Mouse (Mus musculus) midbrain, embryonic 15.5 days (tissue): ENCODE measurements around the gene Taar2. TPM values are rescaled to one million over a fixed set of nuclear protein-coding genes. Genes with fewer than 3 reads are reported as not detected.

Experiments
- ATAC-seq: fragments of 200-750 bp; cut with Nextera tagmentation; replicated peaks from 2 replicates; pipeline ENCODE4 v1.8.0; 2017; ENCODE audit warnings: moderate TSS enrichment
- H3K27ac ChIP-seq: fragments of 300-500 bp; sonication (generic); 2 replicates; pipeline ENCODE4 v1.5.1; 2015; ENCODE audit warnings: mild to moderate bottlenecking, inconsistent platforms
- H3K27me3 ChIP-seq: fragments of 300-500 bp; sonication (generic); replicated peaks from 2 replicates; pipeline ENCODE4 v1.6.1; 2015; ENCODE audit warnings: inconsistent platforms
- H3K36me3 ChIP-seq: fragments of 300-500 bp; sonication (generic); replicated peaks from 2 replicates; pipeline ENCODE4 v1.6.1; 2015; ENCODE audit warnings: inconsistent platforms
- H3K4me1 ChIP-seq: fragments of 300-500 bp; sonication (generic); 2 replicates; pipeline ENCODE4 v1.6.1; 2015; ENCODE audit warnings: inconsistent platforms
- H3K4me2 ChIP-seq: fragments of 300-500 bp; sonication (generic); 2 replicates; pipeline ENCODE4 v1.6.1; 2015; ENCODE audit warnings: inconsistent platforms, mild to moderate bottlenecking, moderate library complexity
- H3K4me3 ChIP-seq: fragments of 300-500 bp; sonication (generic); 2 replicates; pipeline ENCODE4 v1.5.1; 2015; ENCODE audit warnings: mild to moderate bottlenecking, inconsistent platforms
- H3K9ac ChIP-seq: fragments of 300-500 bp; sonication (generic); 2 replicates; pipeline ENCODE4 v1.6.1; 2015; ENCODE audit warnings: mild to moderate bottlenecking, inconsistent platforms
- H3K9me3 ChIP-seq: fragments of 300-500 bp; sonication (generic); 2 replicates; pipeline ENCODE4 v1.6.1; 2016; ENCODE audit warnings: inconsistent platforms
- WGBS: fragments of 180-500 bp; shearing (Covaris S2); methylation state at CpG from one replicate; pipeline ENCODE4 v1.1.7; 2015; ENCODE audit warnings: mixed read lengths; 5-methylcytosine and 5-hydroxymethylcytosine counted together
- polyA plus RNA-seq: library from polyadenylated mRNA; unstranded; fragments of >200 nt; fragmentation: Nextera tagmentation; extraction: Ambion mirVana; gene quantifications from 2 replicates; pipeline ENCODE4 v1.2.1, GENCODE M21; 2015

Gene Taar2
- polyA plus RNA-seq, 1 experiment from 2014 or later = 0.17 TPM

- no peak for ATAC-seq
- Histone ChIP-seq H3K4me1 (no peaks in the 10 kb centered on the region), H3K27ac (no peak overlapping the region), H3K9me3 (no peaks in the 10 kb centered on the region), H3K4me2 (no peak overlapping the region), H3K27me3 (no peaks in the 10 kb centered on the region), H3K9ac (no peak overlapping the region), H3K4me3 (no peak overlapping the region), H3K36me3 (no peaks in the 10 kb centered on the region)
- 89% methylated on average over 6 of the region's 6 CpGs for WGBS
Measured at GRCm38 (mm10) chr10:23951714-23952113, 13.3 kb downstream of the Taar2 start.

- no peaks in the 10 kb centered on the region for H3K9me3 ChIP-seq
- no peak overlapping the region for H3K4me3 ChIP-seq
- H3K9ac ChIP-seq = no peak overlapping the region
- H3K36me3 ChIP-seq = no peaks in the 10 kb centered on the region
- H3K27ac ChIP-seq = no peak overlapping the region
- H3K27me3 ChIP-seq = no peaks in the 10 kb centered on the region
- H3K4me2 ChIP-seq = no peak overlapping the region
- ATAC-seq = no peak
- WGBS = 71% methylated on average over 3 of the region's 3 CpGs
- no peaks in the 10 kb centered on the region for H3K4me1 ChIP-seq
Measured at GRCm38 (mm10) chr10:23959071-23959470, 20.7 kb downstream of the Taar2 start.

GRCm38 (mm10) chr10:23960444-23960915 is 22.1 kb downstream of the Taar2 start, which contains the start of gene Taar4:
Taar4 (plus strand) TSS chr10:23960494.
- H3K4me2 ChIP-seq = no peak within 1 kb of the TSS
- H3K36me3 ChIP-seq = no peaks in the 10 kb centered on the region
- no peak within 1 kb of the TSS for H3K4me3 ChIP-seq
- no peak within 1 kb of the TSS for H3K27ac ChIP-seq
- H3K9me3 ChIP-seq = no peaks in the 10 kb centered on the region
- ATAC-seq = no peak
- 96% methylated on average over 13 of the region's 13 CpGs for WGBS
- H3K27me3 ChIP-seq = no peaks in the 10 kb centered on the region
- no peak within 1 kb of the TSS for H3K9ac ChIP-seq
- no peaks in the 10 kb centered on the region for H3K4me1 ChIP-seq

GRCm38 (mm10) chr10:23963444-23963843 is 25.1 kb downstream of the Taar2 start:
- H3K27ac ChIP-seq = no peak overlapping the region
- 59% methylated on average over 3 of the region's 3 CpGs for WGBS
- H3K9me3 ChIP-seq = no peaks in the 10 kb centered on the region
- no peak overlapping the region for H3K9ac ChIP-seq
- no peaks in the 10 kb centered on the region for H3K4me1 ChIP-seq
- ATAC-seq = no peak
- no peak overlapping the region for H3K4me3 ChIP-seq
- H3K36me3 ChIP-seq = no peaks in the 10 kb centered on the region
- no peaks in the 10 kb centered on the region for H3K27me3 ChIP-seq
- H3K4me2 ChIP-seq = no peak overlapping the region

- Histone ChIP-seq H3K9me3 (no peaks in the 10 kb centered on the region), H3K27ac (no peak overlapping the region), H3K4me2 (no peak overlapping the region), H3K9ac (no peak overlapping the region), H3K36me3 (no peaks in the 10 kb centered on the region), H3K4me3 (no peak overlapping the region), H3K27me3 (no peaks in the 10 kb centered on the region), H3K4me1 (no peaks in the 10 kb centered on the region)
- 93% methylated on average over 6 of the region's 6 CpGs for WGBS
- ATAC-seq = no peak
Measured at GRCm38 (mm10) chr10:23964921-23965610, 26.7 kb downstream of the Taar2 start.

- Histone ChIP-seq H3K4me3 (no peak within 1 kb of the TSS), H3K4me1 (no peaks in the 10 kb centered on the region), H3K9ac (no peak within 1 kb of the TSS), H3K27ac (no peak within 1 kb of the TSS), H3K9me3 (no peaks in the 10 kb centered on the region), H3K4me2 (no peak within 1 kb of the TSS), H3K36me3 (no peaks in the 10 kb centered on the region), H3K27me3 (no peaks in the 10 kb centered on the region)
- WGBS = 92% methylated on average over 11 of the region's 11 CpGs
- no peak for ATAC-seq
Measured at GRCm38 (mm10) chr10:23970656-23971165, 32.3 kb downstream of the Taar2 start, which contains the start of gene Taar5. Taar5 (plus strand) TSS chr10:23970706.

GRCm38 (mm10) chr10:23971256-23971655 is 32.9 kb downstream of the Taar2 start:
- WGBS = 70% methylated on average over 5 of the region's 5 CpGs
- no peak overlapping the region for H3K27ac ChIP-seq
- no peak overlapping the region for H3K4me2 ChIP-seq
- no peak for ATAC-seq
- H3K4me1 ChIP-seq = no peaks in the 10 kb centered on the region
- no peak overlapping the region for H3K9ac ChIP-seq
- H3K27me3 ChIP-seq = no peaks in the 10 kb centered on the region
- H3K9me3 ChIP-seq = no peaks in the 10 kb centered on the region
- no peaks in the 10 kb centered on the region for H3K36me3 ChIP-seq
- H3K4me3 ChIP-seq = no peak overlapping the region

GRCm38 (mm10) chr10:23977958-23978357 is 39.6 kb downstream of the Taar2 start:
- Histone ChIP-seq H3K4me3 (no peak overlapping the region), H3K4me1 (no peaks in the 10 kb centered on the region), H3K36me3 (no peaks in the 10 kb centered on the region), H3K4me2 (no peak overlapping the region), H3K9ac (no peak overlapping the region), H3K27me3 (no peaks in the 10 kb centered on the region), H3K27ac (no peak overlapping the region), H3K9me3 (no peaks in the 10 kb centered on the region)
- ATAC-seq = no peak
- WGBS = 36% methylated on average over 4 of the region's 4 CpGs

- H3K36me3 ChIP-seq = no peaks in the 10 kb centered on the region
- H3K4me3 ChIP-seq = no peak overlapping the region
- H3K27me3 ChIP-seq = no peaks in the 10 kb centered on the region
- H3K27ac ChIP-seq = no peak overlapping the region
- H3K4me2 ChIP-seq = no peak overlapping the region
- peak; percentile 84 for ATAC-seq
- no peak overlapping the region for H3K9ac ChIP-seq
- 40% methylated on average over 16 of the region's 16 CpGs for WGBS
- no peaks in the 10 kb centered on the region for H3K9me3 ChIP-seq
- H3K4me1 ChIP-seq = no peaks in the 10 kb centered on the region
Measured at GRCm38 (mm10) chr10:23978901-23979705, 40.7 kb downstream of the Taar2 start.

- no peaks in the 10 kb centered on the region for H3K4me1 ChIP-seq
- WGBS = 83% methylated on average over 8 of the region's 8 CpGs
- no peak for ATAC-seq
- no peak within 1 kb of the TSS for H3K9ac ChIP-seq
- H3K36me3 ChIP-seq = no peaks in the 10 kb centered on the region
- H3K27ac ChIP-seq = no peak within 1 kb of the TSS
- H3K9me3 ChIP-seq = no peaks in the 10 kb centered on the region
- H3K4me2 ChIP-seq = no peak within 1 kb of the TSS
- no peak within 1 kb of the TSS for H3K4me3 ChIP-seq
- no peaks in the 10 kb centered on the region for H3K27me3 ChIP-seq
Measured at GRCm38 (mm10) chr10:23985546-23985945, 47.2 kb downstream of the Taar2 start, which contains the start of gene Taar6. Taar6 (minus strand) TSS chr10:23985646.

GRCm38 (mm10) chr10:23986419-23986818 is 48.0 kb downstream of the Taar2 start:
- 78% methylated on average over 5 of the region's 5 CpGs for WGBS
- ATAC-seq = no peak
- no peaks in the 10 kb centered on the region for H3K9me3 ChIP-seq

More at GRCm38 (mm10) chr10:23986419-23986818, 48.0 kb downstream of the Taar2 start:
- Histone ChIP-seq H3K4me1 (no peaks in the 10 kb centered on the region), H3K9ac (no peak overlapping the region), H3K4me2 (no peak overlapping the region), H3K27ac (no peak overlapping the region), H3K27me3 (no peaks in the 10 kb centered on the region), H3K4me3 (no peak overlapping the region), H3K36me3 (no peaks in the 10 kb centered on the region)
